Mouse (Mus musculus) testis, adult 2 months (tissue): ENCODE measurements around the gene Traf3.

Experiments used
- CTCF ChIP-seq: fragments of 200-500 bp; IDR thresholded peaks from 2 replicates; pipeline ENCODE4 v1.5.1; 2012; ENCODE audit warnings: low read depth, mild to moderate bottlenecking, inconsistent platforms, low read length, moderate library complexity; ENCODE audit not compliant: control insufficient read depth, insufficient read depth, insufficient replicate concordance
- POLR2A ChIP-seq: fragments of 200-500 bp; IDR thresholded peaks from 2 replicates; pipeline ENCODE4 v1.6.1; 2012; ENCODE audit warnings: low read depth, mild to moderate bottlenecking, inconsistent platforms, low read length, moderate library complexity; ENCODE audit not compliant: control insufficient read depth

- TF ChIP-seq CTCF: no peak
- no peak for TF ChIP-seq POLR2A
Observed at GRCm38 (mm10) chr12:111235631-111236030, 69.5 kb downstream of the Traf3 start.
